Mouse (Mus musculus) ES-E14 (cell line): Measurements from ENCODE around the gene Pcdh15. TPM values are rescaled to one million over a fixed set of nuclear protein-coding genes. Genes with fewer than 3 reads are reported as not detected.

Experiments
- DNase-seq: peaks from one replicate; pipeline ENCODE4 v3.0.0-alpha.2; 2013; ENCODE audit warnings: low read depth, low spot score
- H3K27ac ChIP-seq: 2 replicates; pipeline ENCODE4 v1.5.1; 2012; ENCODE audit warnings: low read depth, mild to moderate bottlenecking, low read length, moderate library complexity, mixed read lengths; ENCODE audit not compliant: poor library complexity, insufficient read depth, severe bottlenecking
- H3K36me3 ChIP-seq: 2 replicates; pipeline ENCODE4 v1.6.1; 2012; ENCODE audit warnings: mild to moderate bottlenecking, low read length, moderate library complexity, mixed read lengths; ENCODE audit not compliant: control insufficient read depth, poor library complexity, insufficient read depth, severe bottlenecking
- H3K4me1 ChIP-seq, 2 experiments: fragments of 150-350 bp in 1 of 2; sonication (generic) in 1 of 2; 2 replicates each; pipeline ENCODE4 v1.6.1; 2012; ENCODE audit warnings: low read length in 2 of 2, mild to moderate bottlenecking in 1 of 2, mixed read lengths in 1 of 2; ENCODE audit not compliant: control insufficient read depth in 2 of 2, insufficient read depth in 2 of 2, poor library complexity in 1 of 2
- H3K4me3 ChIP-seq, 2 experiments: fragments of 150-350 bp in 1 of 2; sonication (generic) in 1 of 2; 2 replicates each; pipeline ENCODE4 v1.5.1; 2012; ENCODE audit warnings: low read length in 2 of 2, low read depth in 1 of 2, mild to moderate bottlenecking in 1 of 2, mixed read lengths in 1 of 2; ENCODE audit not compliant: insufficient read depth in 1 of 2, poor library complexity in 1 of 2, severe bottlenecking in 1 of 2
- H3K9ac ChIP-seq: 2 replicates; pipeline ENCODE4 v1.6.1; 2012; ENCODE audit warnings: low read depth, mild to moderate bottlenecking, low read length, mixed read lengths; ENCODE audit not compliant: poor library complexity, insufficient read depth, severe bottlenecking
- H3K9me3 ChIP-seq: fragments of 150-350 bp; sonication (generic); 2 replicates; pipeline ENCODE4 v1.6.1; 2012; ENCODE audit warnings: low read depth, mild to moderate bottlenecking, low read length; ENCODE audit not compliant: control insufficient read depth, insufficient read depth
- CHD2 ChIP-seq: IDR thresholded peaks from 2 replicates; pipeline ENCODE4 v1.6.1; 2014; ENCODE audit warnings: mild to moderate bottlenecking, low read depth, low read length, inconsistent platforms
- HCFC1 ChIP-seq: IDR thresholded peaks from 2 replicates; pipeline ENCODE4 v1.6.1; 2012; ENCODE audit warnings: low read length, inconsistent platforms, borderline replicate concordance; ENCODE audit not compliant: insufficient read depth
- MAFK ChIP-seq: IDR thresholded peaks from 2 replicates; pipeline ENCODE4 v1.6.1; 2014; ENCODE audit warnings: mild to moderate bottlenecking, low read depth, low read length, inconsistent platforms; ENCODE audit not compliant: insufficient read depth
- ZC3H11A ChIP-seq: IDR thresholded peaks from 2 replicates; pipeline ENCODE4 v1.6.1; 2012; ENCODE audit warnings: low read depth, mild to moderate bottlenecking, inconsistent platforms, low read length, borderline replicate concordance
- ZNF384 ChIP-seq: IDR thresholded peaks from 2 replicates; pipeline ENCODE4 v1.6.1; 2012; ENCODE audit warnings: low read depth, low read length, inconsistent platforms
- in situ Hi-C, 2 experiments: fragments of 600-800 bp; cut with MboI; formaldehyde crosslinking; loops; one replicate each; pipeline ENCODE4 v1.15.1; 2025; ENCODE audit warnings: low sequenced_read_pairs in 2 of 2, inconsistent platforms in 1 of 2; ENCODE audit not compliant: unreplicated experiment in 2 of 2
- total RNA-seq: library from RNA; depleted of rRNA; stranded (reverse); fragments of 300-350 nt; gene quantifications from 2 replicates; pipeline ENCODE4 v1.2.3, GENCODE M21; 2012

Pcdh15 gene
- total RNA-seq, 1 experiment: 0.04 TPM

DNA sequence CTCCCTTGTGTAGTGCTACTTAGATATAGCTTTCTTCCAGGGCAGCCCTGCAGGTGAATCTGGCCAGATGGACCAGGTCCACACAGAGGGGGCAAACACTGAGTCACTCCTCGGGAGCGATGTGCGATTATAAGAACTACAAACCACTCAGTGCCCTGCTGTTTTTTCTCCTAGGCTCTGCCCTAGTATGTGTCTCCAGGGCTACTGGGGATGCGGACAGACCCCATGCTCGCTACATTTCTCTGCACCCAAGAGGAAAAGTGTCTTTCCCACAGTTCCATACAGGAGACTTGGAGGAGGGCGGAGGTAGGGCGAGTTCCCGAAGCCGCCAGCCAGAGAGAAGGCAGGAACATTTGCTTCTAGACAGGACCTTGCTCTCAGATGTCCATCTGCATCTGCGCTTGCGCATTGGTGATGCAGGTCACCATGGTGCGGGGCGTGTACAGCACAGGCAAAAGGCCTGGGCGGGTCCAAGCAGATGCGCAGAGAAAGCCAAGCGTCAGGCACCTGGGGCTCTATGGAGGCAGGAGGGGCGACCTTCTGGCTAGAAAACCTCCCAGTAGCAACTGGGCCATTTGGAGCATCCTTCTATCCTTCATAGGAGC lies 2.5 kb upstream of the Pcdh15 start:
- Histone ChIP-seq H3K36me3 (no peaks in the 10 kb centered on the region), H3K9me3 (no peaks in the 10 kb centered on the region), H3K4me1 (peaks cover 0 to 2% of the 10 kb centered on the region in 2 experiments; a peak in 1 of 4 replicates), H3K27ac (no peak overlapping the region), H3K4me3 (peak overlapping the region; percentile 14 to 15; a peak in 3 of 4 replicates), H3K9ac (no peak overlapping the region)
- in situ Hi-C loops: no loop called here
- peak; percentile 21 for DNase-seq
- TF ChIP-seq HCFC1 (no peak), MAFK (no peak), CHD2 (no peak), ZNF384 (no peak), ZC3H11A (no peak)

DNA sequence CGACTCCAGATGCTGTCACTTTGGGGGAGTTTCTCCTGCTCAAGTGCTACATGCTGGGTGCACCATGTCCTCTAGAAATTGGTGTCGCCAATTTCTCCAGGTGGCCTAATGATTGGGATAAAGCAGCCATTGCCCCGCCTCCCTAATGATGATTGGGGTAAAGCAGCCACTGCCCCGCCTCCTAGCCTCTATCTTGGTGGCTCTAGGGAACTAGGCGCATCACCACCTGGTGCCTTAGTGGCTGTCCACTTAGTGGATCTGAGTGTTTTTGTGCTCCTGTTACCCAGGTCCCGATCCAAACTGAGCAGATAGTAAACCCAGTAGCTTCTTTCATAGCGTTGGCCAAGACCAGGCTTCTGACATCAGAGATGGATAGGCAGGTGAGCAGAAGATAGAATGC lies 2.0 kb upstream of the Pcdh15 start:
- Histone ChIP-seq H3K9ac (no peak overlapping the region), H3K36me3 (no peaks in the 10 kb centered on the region), H3K4me3 (peak overlapping the region; percentile 14 to 15; a peak in 3 of 4 replicates), H3K27ac (no peak overlapping the region), H3K4me1 (peaks cover 0 to 2% of the 10 kb centered on the region in 2 experiments; a peak in 1 of 4 replicates), H3K9me3 (no peaks in the 10 kb centered on the region)
- in situ Hi-C loops: no loop called here
- no peak for TF ChIP-seq HCFC1
- no peak for TF ChIP-seq ZNF384
- no peak for TF ChIP-seq CHD2
- TF ChIP-seq MAFK: no peak
- no peak for TF ChIP-seq ZC3H11A
- DNase-seq: peak; percentile 24

DNA sequence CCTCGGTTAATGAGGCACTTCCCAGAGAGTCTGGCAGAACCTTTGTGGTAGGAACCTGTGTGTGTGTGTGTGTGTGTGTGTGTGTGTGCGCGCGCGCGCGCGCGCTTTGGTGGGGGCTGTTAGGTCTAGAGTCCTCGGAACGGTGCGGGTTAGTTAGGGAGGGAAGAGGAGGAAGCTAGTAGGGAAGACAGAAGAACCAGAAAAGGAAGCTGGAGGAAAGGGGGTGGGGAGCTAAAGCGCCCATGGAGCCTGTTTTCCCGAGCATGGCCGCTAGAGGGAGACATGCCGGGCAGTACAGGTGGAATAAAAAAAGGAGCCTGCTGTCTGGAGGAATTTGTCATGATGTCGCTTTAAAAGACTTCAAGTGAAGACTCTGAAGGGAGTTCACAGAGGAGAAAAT lies 1.2 kb upstream of the Pcdh15 start:
- no peaks in the 10 kb centered on the region for H3K36me3 ChIP-seq
- DNase-seq: peak; percentile 77
- H3K4me1 ChIP-seq: 0 out of 4 replicates have a peak, but pooled peaks cover 0 to 2% of the 10 kb centered on the region in 2 experiments
- no peak for TF ChIP-seq MAFK
- no peak for TF ChIP-seq CHD2
- TF ChIP-seq ZNF384: peak; percentile 66
- no peak for TF ChIP-seq HCFC1
- TF ChIP-seq ZC3H11A: no peak
- no peak overlapping the region for H3K9ac ChIP-seq
- peak overlapping the region in 1 of 2 experiments; percentile 49; a peak in 2 of 4 replicates for H3K4me3 ChIP-seq
- in situ Hi-C loops: no loop called here
- H3K9me3 ChIP-seq: no peaks in the 10 kb centered on the region
- no peak overlapping the region for H3K27ac ChIP-seq

DNA sequence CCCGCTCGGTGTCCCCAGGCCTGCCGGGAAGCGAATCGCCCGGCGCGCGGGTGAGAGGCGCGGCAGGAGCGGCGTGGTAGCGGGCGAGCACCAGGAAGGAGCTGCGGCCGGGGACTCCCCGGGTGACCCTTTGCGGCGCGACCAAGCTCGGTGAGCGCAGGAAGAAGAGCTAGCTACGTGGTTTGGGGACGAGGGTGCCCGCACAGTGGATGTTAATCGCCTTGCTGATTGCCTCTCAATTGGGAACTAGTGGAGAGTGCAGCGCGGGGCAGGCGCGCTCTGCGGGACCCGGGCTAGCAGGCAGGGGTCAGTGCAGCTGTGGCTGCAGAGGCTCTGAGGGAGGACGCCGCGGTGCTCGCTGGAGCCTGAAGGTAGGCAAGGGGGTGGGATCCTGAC lies 702 bp downstream of the Pcdh15 start:
- in situ Hi-C loops: no loop called here
- peak overlapping the region; percentile 8; the same call in 1 of the 2 replicates for H3K9ac ChIP-seq
- H3K4me1 ChIP-seq: 0 out of 4 replicates have a peak, but pooled peaks cover 0 to 2% of the 10 kb centered on the region in 2 experiments
- DNase-seq: peak; percentile 8
- no peaks in the 10 kb centered on the region for H3K9me3 ChIP-seq
- no peaks in the 10 kb centered on the region for H3K36me3 ChIP-seq
- no peak overlapping the region for H3K27ac ChIP-seq
- TF ChIP-seq HCFC1: no peak
- TF ChIP-seq MAFK: no peak
- TF ChIP-seq ZC3H11A: no peak
- no peak for TF ChIP-seq ZNF384
- TF ChIP-seq CHD2: no peak
- peak overlapping the region; percentile 55 to 78 for H3K4me3 ChIP-seq
